Mouse (Mus musculus): Measurements from ENCODE around the gene Mmrn2.
A peak's percentile ranks its signal among the peaks of the same experiment; 100 is the strongest.
"Not testable (repeated sequence)": the region's sequence is repeated elsewhere in the genome, so short reads cannot be mapped to it uniquely, and the experiment has no call there.

Gene Mmrn2

DNA sequence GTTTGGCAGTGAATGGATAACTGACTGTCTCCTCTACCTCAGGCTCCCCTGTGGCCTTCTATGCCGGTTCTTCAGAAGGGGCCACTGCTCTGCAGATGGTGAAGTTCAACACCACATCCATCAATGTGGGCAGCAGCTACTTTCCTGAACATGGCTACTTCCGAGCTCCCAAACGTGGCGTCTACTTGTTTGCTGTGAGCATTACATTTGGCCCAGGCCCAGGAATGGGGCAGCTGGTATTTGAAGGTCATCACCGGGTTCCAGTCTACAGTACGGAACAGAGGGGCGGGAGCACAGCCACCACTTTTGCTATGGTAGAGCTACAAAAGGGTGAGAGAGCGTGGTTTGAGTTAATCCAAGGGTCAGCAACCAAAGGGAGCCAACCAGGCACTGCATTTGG lies 27.6 kb downstream of the Mmrn2 start:
- no peak for DNase-seq (ENCODE audit: low read depth, low spot score)

DNA sequence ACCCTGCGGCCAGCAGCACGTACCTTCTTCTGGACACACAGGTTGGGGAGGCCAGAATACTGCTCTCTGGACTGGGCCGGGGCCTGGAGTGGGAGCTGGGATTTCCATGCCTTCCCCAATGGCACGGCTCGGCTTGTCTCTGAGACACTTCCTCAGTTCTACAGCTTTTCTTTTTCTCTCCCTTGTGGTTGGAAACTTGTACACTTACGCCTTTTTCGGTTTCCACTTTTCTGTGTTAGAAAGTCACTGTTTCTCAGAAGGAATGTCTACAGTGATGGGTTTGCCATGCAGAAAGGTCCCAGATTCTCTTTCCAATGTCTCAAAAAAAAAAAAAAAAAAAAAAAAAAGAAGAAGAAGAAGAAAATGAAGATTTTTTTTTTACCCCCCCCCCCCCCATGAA lies 28.2 kb downstream of the Mmrn2 start:
- no peak for DNase-seq (ENCODE audit: low read depth, low spot score)

DNA sequence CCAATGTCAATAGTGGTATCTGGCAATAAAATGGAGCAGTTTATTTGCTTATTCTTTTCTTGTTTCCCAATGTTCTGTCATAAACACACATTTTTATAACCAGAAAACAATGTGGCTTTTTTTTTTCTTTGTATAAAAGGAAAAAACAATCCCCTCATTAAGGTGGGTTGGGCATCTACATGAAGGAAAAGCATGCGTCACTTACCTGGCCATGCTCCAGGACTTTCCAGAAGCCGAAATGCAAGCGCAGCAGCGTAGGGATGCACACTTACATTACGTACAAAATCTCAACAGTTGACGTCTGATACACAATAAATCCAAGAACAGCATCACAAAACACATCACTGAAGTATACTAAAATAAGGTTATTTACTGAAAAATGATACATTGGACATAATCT lies 35.5 kb downstream of the Mmrn2 start:
- DNase-seq (ENCODE audit: low read depth, low spot score) = no peak

DNA sequence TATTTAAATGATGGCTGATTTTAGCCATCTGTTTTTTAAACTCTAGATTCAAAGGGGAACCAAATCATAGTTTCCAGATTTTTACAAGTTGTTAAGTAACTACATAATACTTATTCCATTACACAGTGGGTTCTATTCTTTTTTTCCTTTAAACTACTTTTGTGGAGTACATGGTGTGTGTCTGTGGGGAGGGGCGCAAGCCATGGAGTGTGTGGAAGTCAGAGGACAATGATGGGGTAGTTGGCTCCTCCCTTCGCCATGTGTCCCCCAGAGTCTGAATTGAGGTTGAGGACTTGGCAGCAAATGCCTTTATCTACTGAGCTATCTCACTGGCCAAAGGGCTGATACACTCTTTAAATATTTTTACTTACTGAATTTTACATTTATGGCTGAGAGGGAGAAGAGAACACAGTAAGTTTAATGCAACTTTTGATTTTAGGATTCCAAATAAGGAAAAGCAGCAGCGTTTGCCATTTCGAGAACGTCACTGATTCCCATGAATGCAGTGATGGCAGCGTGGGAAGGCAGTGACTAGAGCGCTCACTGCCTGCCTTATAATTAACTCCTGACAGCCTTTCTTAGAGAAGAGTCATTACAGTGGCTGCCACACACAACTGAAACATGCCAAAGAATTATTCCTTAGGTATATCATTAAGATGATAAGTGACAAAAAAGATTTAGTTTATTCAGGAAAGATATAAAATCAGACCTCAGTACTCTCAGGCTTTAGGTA lies 37.1 kb downstream of the Mmrn2 start:
- no peak for DNase-seq (ENCODE audit: low read depth, low spot score)

DNA sequence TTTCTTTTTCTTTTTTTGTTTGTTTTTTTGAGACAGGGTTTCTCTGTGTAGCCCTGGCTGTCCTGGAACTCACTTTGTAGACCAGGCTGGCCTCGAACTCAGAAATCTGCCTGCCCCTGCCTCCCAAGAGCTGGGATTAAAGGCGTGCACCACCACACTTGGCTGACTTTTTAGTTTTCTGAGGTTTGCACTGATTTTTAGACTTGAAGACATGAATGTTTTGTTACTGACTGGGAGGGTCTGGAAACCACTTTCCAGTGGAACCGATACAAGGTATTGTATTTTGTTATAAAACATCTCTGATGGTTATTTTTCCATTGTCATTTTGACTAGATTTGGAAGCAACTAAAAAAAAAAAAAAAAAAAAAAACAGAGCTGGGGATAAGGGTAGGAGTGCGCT lies 41.7 kb downstream of the Mmrn2 start:
- DNase-seq (ENCODE audit: low read depth, low spot score) = not testable (repeated sequence)

DNA sequence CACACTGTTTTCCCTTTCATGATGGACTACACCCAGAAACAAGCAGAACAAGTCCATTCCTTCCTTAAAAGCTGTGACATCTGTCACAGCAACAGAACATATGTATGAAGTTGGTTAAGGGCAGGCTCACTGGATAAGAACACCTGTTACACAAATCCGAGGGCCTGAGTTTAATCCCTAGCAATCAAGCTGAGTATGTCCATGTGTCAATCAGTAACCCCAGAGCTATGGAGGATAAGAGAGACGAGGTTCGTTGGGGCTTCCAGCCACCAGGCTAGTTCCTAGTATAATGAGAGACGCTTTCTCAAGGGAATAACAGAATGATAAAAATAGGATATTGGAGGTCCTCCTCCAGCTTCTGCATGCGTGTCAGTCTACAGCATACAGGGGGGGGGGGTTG lies 42.2 kb downstream of the Mmrn2 start:
- DNase-seq (ENCODE audit: low read depth, low spot score) = no peak

DNA sequence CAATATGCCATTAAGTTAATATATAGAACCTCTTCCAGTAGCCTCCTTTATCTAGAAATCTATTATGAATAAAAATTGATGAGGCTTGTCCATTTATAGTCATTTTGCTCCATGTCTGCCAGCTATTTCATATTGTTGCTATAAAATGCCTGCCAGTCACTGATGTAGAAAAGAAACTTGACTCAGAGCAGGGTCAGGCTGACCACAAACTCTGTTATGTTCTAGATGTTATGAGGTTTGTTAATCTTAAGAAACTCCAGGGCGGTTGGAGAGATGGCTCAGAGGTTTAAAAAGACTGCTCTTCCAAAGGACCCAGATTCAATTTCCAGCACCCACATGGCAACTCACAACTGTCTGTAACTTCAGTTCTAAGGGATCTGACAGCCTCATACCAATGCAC lies 45.8 kb downstream of the Mmrn2 start:
- no peak for DNase-seq (ENCODE audit: low read depth, low spot score)

DNA sequence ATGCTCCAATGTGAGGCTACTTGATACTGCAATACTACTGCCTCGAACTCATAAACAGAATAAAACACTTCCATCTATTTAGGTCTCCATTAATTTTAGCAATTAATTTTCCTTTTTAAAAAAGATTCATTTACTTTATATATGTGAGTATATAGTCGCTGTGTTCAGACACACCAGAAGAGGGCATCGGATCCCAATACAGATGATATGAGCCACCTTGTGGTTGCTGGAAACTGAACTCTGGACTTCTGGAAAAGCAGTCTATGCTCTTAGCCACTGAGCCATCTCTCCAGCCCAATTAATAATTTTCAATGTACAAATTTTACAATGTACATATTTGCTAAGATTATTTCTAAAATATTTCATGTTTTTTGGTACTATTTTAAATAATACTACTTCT lies 53.0 kb downstream of the Mmrn2 start:
- DNase-seq (ENCODE audit: low read depth, low spot score) = no peak

DNA sequence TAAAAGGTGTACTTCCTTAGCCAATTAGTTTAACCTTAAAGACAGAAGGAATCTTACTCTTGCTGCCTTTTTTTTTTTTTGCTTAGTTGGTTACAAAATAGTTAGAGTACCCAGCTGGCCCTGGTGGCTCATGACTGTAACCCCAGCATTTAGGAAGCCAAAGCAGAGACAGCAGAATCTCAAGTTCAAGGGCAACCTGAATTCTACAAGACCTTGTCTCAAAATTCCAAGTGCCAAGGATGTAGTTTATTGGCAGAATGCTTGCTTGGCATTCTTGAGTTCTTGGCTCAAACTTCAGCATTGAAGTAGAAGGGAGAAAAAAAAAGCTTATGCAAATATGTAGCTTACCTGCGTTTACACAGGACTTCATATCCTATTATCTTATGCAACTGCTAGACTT lies 53.8 kb downstream of the Mmrn2 start:
- no peak for DNase-seq (ENCODE audit: low read depth, low spot score)

DNA sequence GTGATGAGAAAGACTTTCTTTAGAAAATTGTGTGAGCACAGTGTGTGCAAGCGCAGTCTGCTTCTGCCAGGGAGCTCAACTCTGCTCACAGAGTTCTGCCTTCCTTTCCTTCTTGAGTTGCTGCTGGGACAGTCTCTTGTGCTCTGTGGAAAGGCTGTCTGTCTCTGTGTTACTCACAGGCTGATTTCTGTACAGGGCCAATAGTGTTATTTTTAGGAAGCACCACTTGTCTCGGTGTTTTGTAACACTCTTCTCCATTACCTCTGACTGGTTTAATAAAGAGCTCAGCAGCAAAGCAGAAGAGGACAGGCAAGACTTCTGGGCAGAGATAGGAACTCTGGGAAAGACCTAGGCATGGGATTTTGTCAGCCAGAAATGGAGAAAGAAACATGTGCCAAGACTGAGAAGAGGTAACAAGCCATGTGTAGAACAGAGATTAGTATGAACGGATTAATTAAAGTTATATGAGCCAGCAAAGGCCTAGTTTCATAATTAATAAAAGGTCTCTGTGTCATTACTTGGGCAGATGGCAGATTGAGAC lies 65.3 kb downstream of the Mmrn2 start:
- no peak for DNase-seq (ENCODE audit: low read depth, low spot score)

DNA sequence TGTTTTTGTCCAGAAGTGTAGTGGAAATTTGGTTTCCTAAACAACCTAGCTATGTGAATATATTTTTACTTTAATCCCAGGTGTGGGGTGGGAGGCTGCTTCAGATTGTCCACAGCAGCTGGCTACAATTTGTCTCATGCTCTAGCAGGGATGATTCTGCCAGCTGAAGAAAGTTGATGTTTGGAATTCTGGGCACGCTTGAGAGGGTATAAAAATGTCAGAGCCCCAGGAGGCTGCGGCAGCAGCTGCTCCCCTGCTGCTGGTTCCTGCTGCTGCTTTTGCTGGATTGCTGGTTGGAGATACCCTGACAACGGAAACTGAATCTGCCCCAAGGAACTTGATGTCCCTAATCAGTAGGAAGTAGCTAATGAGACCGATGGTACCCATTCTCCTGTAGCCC lies 67.3 kb downstream of the Mmrn2 start:
- DNase-seq (ENCODE audit: low read depth, low spot score) = no peak

DNA sequence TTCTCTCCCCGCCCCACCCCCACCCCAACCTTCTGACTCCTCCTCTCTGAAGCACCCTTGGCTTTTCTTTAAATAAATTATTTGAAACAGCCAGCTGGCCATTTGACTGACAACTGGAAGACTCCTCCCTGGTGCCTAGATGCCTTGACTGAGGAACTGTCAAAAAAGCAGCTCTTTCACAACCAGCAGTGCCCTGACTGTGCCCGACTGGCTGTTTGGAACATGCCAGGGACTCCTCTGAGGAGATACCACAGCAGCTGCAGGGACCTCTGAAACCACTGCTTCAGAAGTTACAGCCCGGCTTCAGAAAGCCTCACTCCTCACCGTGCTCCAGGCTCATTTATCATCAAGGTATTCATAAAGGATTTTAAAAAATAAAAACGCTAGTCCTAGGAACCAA lies 69.1 kb downstream of the Mmrn2 start:
- peak; percentile 34 for DNase-seq (ENCODE audit: low read depth, low spot score)

DNA sequence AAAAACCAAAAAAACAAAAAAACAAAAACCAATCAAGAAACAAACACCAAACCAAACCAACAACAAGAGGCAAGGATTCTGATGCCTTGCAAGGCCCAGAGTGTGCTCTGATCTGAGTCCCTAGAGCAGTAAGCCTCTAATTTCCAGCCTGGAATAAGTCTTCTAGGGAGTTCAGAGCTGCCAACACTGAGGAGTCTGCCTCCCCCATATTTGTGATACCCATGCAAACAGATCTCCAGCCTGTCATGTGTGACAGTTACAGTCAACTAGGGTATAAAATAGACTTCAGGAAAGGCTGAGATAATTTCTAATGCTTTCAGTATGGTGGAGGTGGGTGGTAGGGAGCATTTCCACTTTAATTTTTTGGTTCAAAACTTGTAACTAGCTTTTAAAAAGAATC lies 69.7 kb downstream of the Mmrn2 start:
- DNase-seq (ENCODE audit: low read depth, low spot score) = no peak

DNA sequence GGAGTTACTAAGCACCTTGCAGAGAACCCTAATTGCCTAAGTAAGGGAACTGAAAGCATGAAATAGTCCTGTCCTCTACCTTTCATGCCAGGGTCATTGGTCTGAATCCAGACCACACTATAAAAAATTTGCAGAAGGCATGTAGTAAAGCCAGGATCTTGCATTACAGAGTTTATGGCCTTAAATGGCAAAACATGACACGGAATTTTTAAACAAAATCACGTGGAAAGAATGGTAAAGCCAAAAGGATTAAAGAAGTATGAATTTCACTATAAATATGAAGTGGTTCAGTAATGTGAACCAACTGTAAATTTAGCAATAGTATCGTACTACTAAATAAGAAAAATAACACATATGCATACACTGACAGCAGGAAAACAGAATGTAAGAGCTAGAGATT lies 70.1 kb downstream of the Mmrn2 start:
- DNase-seq (ENCODE audit: low read depth, low spot score) = peak; percentile 68

DNA sequence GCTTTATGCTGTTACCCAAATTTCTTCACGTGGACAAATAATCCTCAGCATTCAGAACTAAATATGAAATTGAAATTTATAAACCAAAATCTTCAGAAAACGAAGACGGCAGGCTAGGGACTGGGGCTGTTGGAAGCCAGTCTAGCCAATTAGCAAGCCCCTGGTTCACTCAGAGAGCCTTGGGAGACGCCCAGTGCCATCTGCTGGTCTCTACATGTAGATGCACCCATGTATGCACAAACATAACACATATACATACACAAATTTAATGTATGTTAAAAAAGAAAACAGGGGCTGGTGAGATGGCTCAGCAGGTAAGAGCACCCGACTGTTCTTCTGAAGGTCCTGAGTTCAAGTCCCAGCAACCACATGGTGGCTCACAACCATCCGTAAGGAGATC lies 71.4 kb downstream of the Mmrn2 start:
- DNase-seq (ENCODE audit: low read depth, low spot score) = peak; percentile 51

DNA sequence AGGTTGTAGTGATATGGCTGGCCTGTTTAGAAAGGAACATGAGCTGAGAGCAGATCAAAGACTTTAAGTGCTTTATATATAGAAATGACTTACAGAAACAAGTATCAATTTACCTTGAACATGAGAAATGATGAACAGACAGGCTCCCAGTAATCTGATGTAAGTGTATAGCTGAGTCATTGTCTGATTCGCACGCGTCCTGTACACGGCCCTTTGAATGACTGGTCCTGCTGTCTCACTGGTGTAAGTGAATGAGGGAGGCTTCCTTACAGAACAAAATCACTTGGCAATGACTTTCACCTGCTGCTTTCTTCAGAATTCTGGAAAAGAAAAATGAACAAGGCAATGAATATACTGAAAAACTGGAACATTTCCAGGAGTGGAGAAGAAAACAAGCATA lies 72.4 kb downstream of the Mmrn2 start:
- DNase-seq (ENCODE audit: low read depth, low spot score) = no peak

DNA sequence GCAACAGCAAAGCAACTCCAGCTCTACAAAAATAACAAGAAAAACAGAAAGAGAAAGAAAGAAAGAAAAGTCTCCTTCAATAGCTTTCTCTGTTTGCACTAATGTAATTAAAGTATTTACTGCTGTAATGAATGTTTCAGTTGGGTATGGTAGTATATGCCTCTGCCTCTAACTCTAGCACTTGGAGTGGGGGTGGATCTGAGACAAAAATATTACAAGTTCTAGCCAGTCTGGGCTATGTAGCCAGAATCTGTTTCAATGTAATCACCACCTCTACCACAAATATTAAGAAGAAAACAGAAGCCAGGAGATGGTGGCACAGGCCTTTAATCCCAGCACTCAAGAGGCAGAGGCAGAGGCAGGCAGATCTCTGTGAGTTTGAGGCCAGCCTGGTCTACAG lies 73.1 kb downstream of the Mmrn2 start:
- DNase-seq (ENCODE audit: low read depth, low spot score) = no peak

DNA sequence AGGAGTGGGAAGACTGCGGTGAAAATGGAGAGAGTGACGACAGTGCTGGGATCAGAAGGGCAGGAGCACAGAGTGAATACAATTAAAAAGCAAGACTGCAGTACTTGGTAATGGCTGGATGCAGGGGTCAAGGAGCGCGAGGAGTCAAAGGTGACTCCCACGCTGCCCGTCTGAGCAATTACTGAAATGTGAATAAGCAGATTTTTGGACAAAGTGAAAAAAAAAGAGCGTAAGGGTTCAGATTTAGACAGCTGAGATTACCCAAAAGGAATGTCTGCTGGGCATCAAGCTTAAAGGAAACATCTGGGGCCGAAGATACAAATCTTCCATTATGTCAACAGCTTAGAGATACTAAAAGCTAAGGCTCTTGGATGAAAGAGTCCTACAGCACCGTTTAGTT lies 74.5 kb downstream of the Mmrn2 start:
- DNase-seq (ENCODE audit: low read depth, low spot score) = no peak

DNA sequence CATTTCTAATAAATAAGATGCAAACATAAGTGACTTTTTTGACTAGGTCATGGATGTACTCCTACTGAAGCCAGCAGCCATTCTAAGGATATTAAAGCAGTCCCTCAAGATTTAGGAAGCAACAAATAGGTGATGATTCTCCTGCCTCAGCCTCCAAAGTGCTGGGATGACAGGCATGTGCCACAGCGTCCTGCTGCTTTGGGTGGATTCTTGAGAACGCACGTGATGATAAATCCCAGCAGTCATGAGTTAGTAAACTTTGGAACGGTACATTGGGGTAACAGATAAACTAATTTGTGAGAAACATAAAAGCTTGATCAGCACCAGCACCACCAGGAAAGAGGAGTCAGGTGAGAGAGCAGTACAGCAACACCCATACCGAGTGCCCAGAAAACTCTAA lies 75.2 kb downstream of the Mmrn2 start:
- no peak for DNase-seq (ENCODE audit: low read depth, low spot score)

DNA sequence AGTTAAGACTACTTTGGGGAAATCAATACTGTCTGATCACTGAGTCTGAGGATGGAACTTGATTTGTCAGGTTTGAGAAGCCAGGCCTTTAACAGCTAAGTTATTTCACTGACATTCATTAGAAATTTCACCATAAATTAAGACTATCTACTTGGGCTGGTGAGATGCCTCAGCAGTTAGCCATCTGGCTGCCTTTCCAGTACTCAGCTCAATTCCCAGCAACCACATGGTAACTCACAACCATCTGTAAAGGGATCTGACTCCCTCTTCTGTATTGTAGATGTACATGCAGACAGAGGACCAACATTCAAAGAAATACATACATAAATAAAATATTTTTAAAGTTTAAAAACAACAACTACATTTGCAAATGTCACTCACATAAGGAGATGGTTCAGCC lies 76.6 kb downstream of the Mmrn2 start:
- no peak for DNase-seq (ENCODE audit: low read depth, low spot score)

DNA sequence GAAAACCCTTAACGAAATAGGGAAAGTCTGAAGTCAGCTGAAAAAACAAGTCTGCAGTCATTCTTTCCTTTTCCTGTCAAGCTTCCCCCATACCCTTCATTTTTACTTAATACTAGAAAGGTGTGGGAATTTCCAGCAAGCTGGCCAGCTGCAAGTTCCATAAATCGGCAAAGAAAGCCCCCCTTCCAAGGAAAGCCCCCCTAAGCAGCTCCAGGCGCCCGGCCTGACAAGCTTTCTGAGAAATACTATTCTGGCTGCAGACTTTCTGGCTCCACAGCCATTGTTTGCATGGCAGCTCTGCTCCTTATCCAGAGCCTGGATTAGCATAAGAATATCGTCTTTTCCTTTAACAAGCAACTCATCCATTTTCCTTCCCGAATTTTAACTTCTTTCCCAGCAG lies 78.4 kb downstream of the Mmrn2 start:
- DNase-seq (ENCODE audit: low read depth, low spot score) = no peak
